Mouse (Mus musculus) midbrain, embryonic 15.5 days (tissue): ENCODE results near the gene Rnf217. TPM values are rescaled to one million over a fixed set of nuclear protein-coding genes. Genes with fewer than 3 reads are reported as not detected.

Experiments used
- ATAC-seq: fragments of 200-750 bp; cut with Nextera tagmentation; replicated peaks from 2 replicates; pipeline ENCODE4 v1.8.0; 2017; ENCODE audit warnings: moderate TSS enrichment
- H3K27ac ChIP-seq: fragments of 300-500 bp; sonication (generic); 2 replicates; pipeline ENCODE4 v1.5.1; 2015; ENCODE audit warnings: mild to moderate bottlenecking, inconsistent platforms
- H3K27me3 ChIP-seq: fragments of 300-500 bp; sonication (generic); replicated peaks from 2 replicates; pipeline ENCODE4 v1.6.1; 2015; ENCODE audit warnings: inconsistent platforms
- H3K36me3 ChIP-seq: fragments of 300-500 bp; sonication (generic); replicated peaks from 2 replicates; pipeline ENCODE4 v1.6.1; 2015; ENCODE audit warnings: inconsistent platforms
- H3K4me1 ChIP-seq: fragments of 300-500 bp; sonication (generic); 2 replicates; pipeline ENCODE4 v1.6.1; 2015; ENCODE audit warnings: inconsistent platforms
- H3K4me2 ChIP-seq: fragments of 300-500 bp; sonication (generic); 2 replicates; pipeline ENCODE4 v1.6.1; 2015; ENCODE audit warnings: inconsistent platforms, mild to moderate bottlenecking, moderate library complexity
- H3K4me3 ChIP-seq: fragments of 300-500 bp; sonication (generic); 2 replicates; pipeline ENCODE4 v1.5.1; 2015; ENCODE audit warnings: mild to moderate bottlenecking, inconsistent platforms
- H3K9ac ChIP-seq: fragments of 300-500 bp; sonication (generic); 2 replicates; pipeline ENCODE4 v1.6.1; 2015; ENCODE audit warnings: mild to moderate bottlenecking, inconsistent platforms
- H3K9me3 ChIP-seq: fragments of 300-500 bp; sonication (generic); 2 replicates; pipeline ENCODE4 v1.6.1; 2016; ENCODE audit warnings: inconsistent platforms
- WGBS: fragments of 180-500 bp; shearing (Covaris S2); methylation state at CpG from one replicate; pipeline ENCODE4 v1.1.7; 2015; ENCODE audit warnings: mixed read lengths; 5-methylcytosine and 5-hydroxymethylcytosine counted together
- polyA plus RNA-seq: library from polyadenylated mRNA; unstranded; fragments of >200 nt; fragmentation: Nextera tagmentation; extraction: Ambion mirVana; gene quantifications from 2 replicates; pipeline ENCODE4 v1.2.1, GENCODE M21; 2015

Rnf217 gene
- polyA plus RNA-seq, 1 experiment from 2014 or later = 1.7 TPM

DNA sequence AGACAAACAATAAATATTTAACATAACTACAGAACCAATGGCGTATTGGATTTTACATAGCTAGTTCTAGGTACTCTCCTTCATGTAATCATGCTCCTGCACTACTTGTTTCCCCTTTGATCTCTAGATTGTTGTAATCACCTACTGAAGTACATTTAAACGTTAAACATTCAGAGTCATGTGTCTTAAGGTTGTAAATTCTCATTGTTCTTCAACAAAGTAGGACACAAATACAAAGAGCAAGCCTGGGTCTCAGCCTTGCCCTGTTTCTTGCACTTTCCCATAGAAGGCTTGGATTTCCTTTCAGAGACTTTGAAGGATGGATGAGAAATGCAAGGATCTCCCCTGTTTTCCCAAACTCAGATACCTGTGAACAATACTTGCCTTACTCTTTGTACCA lies 61.8 kb downstream of the Rnf217 start:
- WGBS = 78% methylated on average over 2 of the region's 2 CpGs

DNA sequence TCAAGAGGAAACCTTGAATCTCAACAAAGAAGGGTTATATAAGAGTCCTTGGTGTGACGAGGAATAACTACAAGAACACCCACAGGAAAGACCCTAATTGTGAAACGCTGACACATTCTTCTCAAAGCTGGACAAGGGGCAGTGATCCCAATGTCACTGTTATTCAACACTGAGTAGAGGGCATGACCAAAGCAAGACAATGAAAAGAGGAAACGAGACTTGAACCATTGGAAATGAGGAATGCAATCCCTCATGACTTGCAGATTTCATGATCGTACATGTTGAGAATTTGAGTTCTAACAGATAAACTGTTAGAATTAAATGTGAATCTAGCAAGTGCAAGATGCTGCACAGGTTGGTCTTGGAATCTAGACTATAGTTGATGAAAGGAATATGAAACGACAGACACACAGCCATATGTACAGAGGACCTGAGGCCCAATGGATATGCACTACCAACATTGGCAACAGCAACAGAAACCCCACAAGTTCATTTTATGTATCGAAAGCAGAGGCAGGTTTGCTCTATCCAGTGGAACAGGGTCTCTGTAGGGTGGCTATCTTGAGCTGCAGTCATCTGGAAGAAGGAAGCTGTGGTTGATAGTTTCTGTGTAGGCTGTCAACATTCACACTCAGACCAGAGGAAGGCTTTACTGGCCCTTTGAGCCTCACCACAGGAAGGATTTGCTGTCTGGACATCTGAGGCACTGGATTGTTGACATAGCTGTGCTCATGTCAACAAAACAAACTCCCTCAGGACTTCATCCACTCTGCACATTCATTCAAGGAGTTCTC lies 64.6 kb downstream of the Rnf217 start:
- no peak for ATAC-seq
- H3K4me2 ChIP-seq = no peak overlapping the region
- H3K4me1 ChIP-seq = no peaks in the 10 kb centered on the region
- H3K9me3 ChIP-seq = no peaks in the 10 kb centered on the region
- H3K27ac ChIP-seq = no peak overlapping the region
- H3K4me3 ChIP-seq = no peak overlapping the region
- 88% methylated on average over 6 of the region's 6 CpGs for WGBS
- H3K27me3 ChIP-seq = no peaks in the 10 kb centered on the region
- no peak overlapping the region for H3K9ac ChIP-seq
- H3K36me3 ChIP-seq = no peaks in the 10 kb centered on the region

More for the DNA sequence above, 61.8 kb downstream of the Rnf217 start:
- Histone ChIP-seq H3K36me3 (no peaks in the 10 kb centered on the region), H3K4me3 (no peak overlapping the region), H3K4me1 (0 out of 2 replicates have a peak, but pooled peaks cover 3% of the 10 kb centered on the region), H3K4me2 (no peak overlapping the region), H3K9ac (no peak overlapping the region), H3K27me3 (no peaks in the 10 kb centered on the region), H3K27ac (no peak overlapping the region), H3K9me3 (no peaks in the 10 kb centered on the region)
- ATAC-seq = no peak

- Histone ChIP-seq H3K4me2 (no peak overlapping the region), H3K36me3 (no peaks in the 10 kb centered on the region), H3K9ac (no peak overlapping the region), H3K4me3 (no peak overlapping the region), H3K4me1 (no peaks in the 10 kb centered on the region), H3K9me3 (no peaks in the 10 kb centered on the region), H3K27ac (no peak overlapping the region), H3K27me3 (no peaks in the 10 kb centered on the region)
- no peak for ATAC-seq
- WGBS = 91% methylated on average over 4 of the region's 4 CpGs
Measured at GRCm38 (mm10) chr10:31540518-31540917, 68.5 kb downstream of the Rnf217 start.

DNA sequence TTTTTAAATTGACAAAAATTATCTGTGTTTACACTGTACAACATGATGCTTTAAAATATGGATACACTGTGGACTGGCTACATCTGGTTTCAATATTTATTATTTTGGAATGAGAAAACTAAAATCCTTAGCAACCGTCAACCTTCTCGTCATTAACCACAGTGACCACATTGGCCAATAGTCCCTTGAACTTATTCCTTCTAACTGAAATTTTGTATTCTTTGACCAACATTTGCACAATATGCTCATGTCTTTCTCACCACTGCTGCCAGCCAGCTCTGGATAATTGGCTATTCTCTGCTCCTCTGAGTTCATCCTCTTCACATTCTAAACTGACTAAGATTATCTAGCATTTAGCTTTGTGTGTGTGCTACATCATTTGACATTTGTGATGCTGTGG lies 69.6 kb downstream of the Rnf217 start:
- no peaks in the 10 kb centered on the region for H3K36me3 ChIP-seq
- no peaks in the 10 kb centered on the region for H3K27me3 ChIP-seq
- no peak overlapping the region for H3K9ac ChIP-seq
- H3K4me2 ChIP-seq = no peak overlapping the region
- H3K4me3 ChIP-seq = no peak overlapping the region
- WGBS = 90% methylated on average over 2 of the region's 2 CpGs
- H3K27ac ChIP-seq = no peak overlapping the region
- ATAC-seq = no peak
- H3K4me1 ChIP-seq = no peaks in the 10 kb centered on the region
- no peaks in the 10 kb centered on the region for H3K9me3 ChIP-seq

GRCm38 (mm10) chr10:31538721-31539120 lies 70.3 kb downstream of the Rnf217 start:
- no peak overlapping the region for H3K9ac ChIP-seq
- H3K27ac ChIP-seq = no peak overlapping the region
- H3K9me3 ChIP-seq = no peaks in the 10 kb centered on the region
- 86% methylated on average over 3 of the region's 3 CpGs for WGBS
- no peaks in the 10 kb centered on the region for H3K36me3 ChIP-seq
- no peaks in the 10 kb centered on the region for H3K27me3 ChIP-seq
- H3K4me3 ChIP-seq = no peak overlapping the region
- no peak for ATAC-seq
- no peaks in the 10 kb centered on the region for H3K4me1 ChIP-seq
- H3K4me2 ChIP-seq = no peak overlapping the region

DNA sequence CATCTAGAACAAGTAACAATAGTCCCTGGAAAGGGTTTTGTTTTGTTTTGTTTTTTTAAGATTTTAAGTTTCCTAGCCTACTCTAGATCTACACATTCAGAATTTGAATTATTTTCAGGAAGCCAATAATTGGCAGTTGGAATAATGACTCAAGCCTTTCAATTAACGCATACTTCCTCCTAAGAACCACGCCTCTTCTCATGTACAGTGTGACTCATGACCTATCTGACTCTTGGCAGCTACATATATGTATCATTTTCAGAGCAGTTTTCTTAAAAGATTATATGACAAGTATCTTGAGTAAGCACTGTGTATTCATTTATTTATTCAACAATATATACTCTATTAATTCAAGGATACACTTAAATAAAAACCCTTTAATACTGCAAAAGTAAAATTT lies 70.7 kb downstream of the Rnf217 start:
- H3K9ac ChIP-seq = no peak overlapping the region
- no peak overlapping the region for H3K27ac ChIP-seq
- H3K9me3 ChIP-seq = no peaks in the 10 kb centered on the region
- H3K27me3 ChIP-seq = no peaks in the 10 kb centered on the region
- H3K36me3 ChIP-seq = no peaks in the 10 kb centered on the region
- H3K4me1 ChIP-seq = no peaks in the 10 kb centered on the region
- H3K4me2 ChIP-seq = no peak overlapping the region
- no peak for ATAC-seq
- no peak overlapping the region for H3K4me3 ChIP-seq
- 97% methylated on average over 2 of the region's 2 CpGs for WGBS

DNA sequence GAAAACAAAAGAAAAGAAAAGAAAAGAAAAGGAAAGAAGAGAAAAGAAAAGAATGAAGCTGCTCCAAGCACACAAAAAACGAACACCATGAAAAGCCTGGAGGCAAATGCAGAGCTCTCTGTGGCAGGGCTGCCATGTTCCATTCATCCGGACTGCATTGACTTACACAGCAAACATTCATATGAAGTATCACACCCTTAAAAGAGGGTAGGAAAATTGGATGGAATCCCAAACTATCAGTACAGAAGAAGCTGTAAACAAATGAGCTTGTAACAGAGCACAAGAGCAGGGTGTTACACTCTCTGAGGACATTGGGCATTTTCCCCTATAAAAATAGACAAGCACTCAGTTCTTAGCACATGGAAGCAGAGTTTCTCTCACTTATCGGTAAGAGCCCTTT lies 71.8 kb downstream of the Rnf217 start:
- Histone ChIP-seq H3K27me3 (no peaks in the 10 kb centered on the region), H3K9me3 (no peaks in the 10 kb centered on the region), H3K4me3 (no peak overlapping the region), H3K4me1 (no peaks in the 10 kb centered on the region), H3K4me2 (no peak overlapping the region), H3K36me3 (no peaks in the 10 kb centered on the region), H3K9ac (no peak overlapping the region), H3K27ac (no peak overlapping the region)
- ATAC-seq = no peak
- WGBS = 64% methylated on average over 3 of the region's 3 CpGs

DNA sequence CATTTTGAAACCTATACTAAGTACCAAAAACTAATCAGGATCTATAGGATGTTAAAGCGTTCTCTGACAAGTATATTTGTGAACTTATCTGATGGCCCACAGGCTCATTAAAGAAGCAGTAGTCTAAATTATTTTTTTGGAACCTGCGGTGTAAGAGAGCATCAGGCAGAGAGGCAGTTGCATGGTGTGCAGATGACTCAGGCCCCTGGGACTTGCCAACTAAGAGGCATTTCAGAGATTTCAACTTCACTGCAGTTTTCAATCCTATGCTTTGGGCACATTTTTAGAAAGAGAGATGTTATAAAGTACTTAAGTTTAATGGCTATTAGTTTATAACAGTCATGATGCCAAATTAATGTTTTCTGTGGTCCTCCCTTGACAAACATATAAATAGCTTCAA lies 73.9 kb downstream of the Rnf217 start:
- Histone ChIP-seq H3K4me2 (no peak overlapping the region), H3K27ac (no peak overlapping the region), H3K36me3 (no peaks in the 10 kb centered on the region), H3K4me3 (no peak overlapping the region), H3K27me3 (no peaks in the 10 kb centered on the region), H3K9ac (no peak overlapping the region), H3K9me3 (no peaks in the 10 kb centered on the region), H3K4me1 (no peaks in the 10 kb centered on the region)
- 90% methylated on average over 2 of the region's 2 CpGs for WGBS
- no peak for ATAC-seq

DNA sequence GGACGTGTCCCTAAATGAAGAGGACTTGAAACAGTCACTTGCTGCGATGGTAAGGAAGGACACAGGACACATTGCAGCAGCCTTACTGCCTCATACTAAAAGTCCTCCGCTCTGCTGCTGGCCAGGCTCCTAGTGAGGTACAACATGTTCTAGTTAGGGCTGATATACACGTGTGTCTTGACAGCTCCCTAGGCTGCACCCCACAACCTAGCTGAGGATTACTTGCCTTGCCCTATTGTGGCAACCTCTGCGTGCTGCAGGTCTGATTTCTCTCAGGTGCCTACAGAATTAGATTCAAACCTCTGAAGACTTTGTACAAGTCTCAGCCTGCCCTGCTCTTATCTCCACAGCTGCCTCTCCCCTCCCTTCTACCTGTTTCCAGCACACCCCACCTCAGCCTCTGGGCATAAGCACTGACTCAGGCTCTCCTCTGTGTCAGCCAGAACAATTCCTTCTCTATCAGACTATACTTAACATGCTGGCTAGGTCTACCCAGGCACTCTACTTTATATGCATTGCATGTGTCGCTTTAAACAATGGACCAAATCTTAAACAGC lies 75.6 kb downstream of the Rnf217 start:
- Histone ChIP-seq H3K9me3 (no peaks in the 10 kb centered on the region), H3K27ac (no peak overlapping the region), H3K9ac (no peak overlapping the region), H3K4me1 (peaks cover 7% of the 10 kb centered on the region), H3K4me3 (no peak overlapping the region), H3K4me2 (no peak overlapping the region), H3K36me3 (no peaks in the 10 kb centered on the region), H3K27me3 (no peaks in the 10 kb centered on the region)
- 85% methylated on average over 6 of the region's 6 CpGs for WGBS
- ATAC-seq = no peak

DNA sequence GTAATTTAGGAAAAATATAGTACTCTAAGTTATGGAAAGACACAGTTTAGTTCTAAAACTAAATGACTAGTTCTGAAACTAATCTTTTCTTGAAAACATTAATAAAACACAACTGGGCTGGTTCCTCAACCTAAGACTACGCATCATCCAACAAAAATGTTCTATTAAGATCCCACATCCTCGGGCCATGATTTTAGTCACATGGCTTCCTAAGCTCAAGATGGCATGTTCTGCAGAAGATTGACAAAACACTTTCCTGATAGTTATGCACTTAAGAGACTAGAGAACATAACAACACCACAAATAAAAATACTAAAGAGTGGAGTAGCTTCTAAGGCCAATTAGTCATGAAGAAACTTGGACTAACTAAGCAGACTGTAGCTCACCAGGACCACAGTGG lies 76.2 kb downstream of the Rnf217 start:
- no peak overlapping the region for H3K27ac ChIP-seq
- H3K9ac ChIP-seq = no peak overlapping the region
- no peaks in the 10 kb centered on the region for H3K27me3 ChIP-seq
- WGBS = 96% methylated on average over 2 of the region's 2 CpGs
- no peaks in the 10 kb centered on the region for H3K9me3 ChIP-seq
- no peak overlapping the region for H3K4me3 ChIP-seq
- no peak overlapping the region for H3K4me2 ChIP-seq
- peaks cover 9% of the 10 kb centered on the region for H3K4me1 ChIP-seq
- no peaks in the 10 kb centered on the region for H3K36me3 ChIP-seq
- no peak for ATAC-seq

DNA sequence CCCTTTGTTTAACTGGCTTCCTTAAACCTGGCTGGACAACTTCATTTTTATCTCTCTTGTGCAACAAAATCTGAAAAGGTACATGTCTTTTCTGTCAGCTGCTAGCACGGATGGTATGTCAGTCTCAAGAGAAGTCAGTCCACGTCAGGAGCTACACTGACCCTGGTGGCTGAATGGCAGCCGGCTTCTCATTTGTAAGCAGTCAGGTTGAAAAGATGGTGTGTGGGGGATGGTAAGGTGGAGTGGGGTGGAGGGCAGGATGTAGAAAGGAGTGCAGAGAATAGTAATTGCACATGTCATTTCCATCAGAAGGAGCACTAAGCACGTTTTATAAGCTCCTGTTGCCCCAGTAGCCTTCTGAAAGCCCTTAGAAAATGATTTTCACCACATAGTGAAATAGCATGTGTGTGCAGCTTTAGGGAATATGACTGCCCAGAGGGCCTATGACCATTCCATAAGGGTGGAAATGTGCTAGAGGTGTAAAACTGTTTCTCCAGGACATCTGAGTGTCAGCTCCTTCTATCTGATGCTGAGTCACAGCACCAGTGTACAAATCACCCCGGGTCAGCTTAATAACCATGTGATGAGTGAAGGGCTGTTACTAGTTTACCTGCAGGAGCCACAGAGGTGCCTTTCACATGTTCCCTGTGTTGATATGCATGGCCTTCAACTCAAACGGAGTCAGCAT lies 80.5 kb downstream of the Rnf217 start:
- peak; percentile 86 for ATAC-seq
- WGBS = 27% methylated on average over 6 of the region's 6 CpGs

DNA sequence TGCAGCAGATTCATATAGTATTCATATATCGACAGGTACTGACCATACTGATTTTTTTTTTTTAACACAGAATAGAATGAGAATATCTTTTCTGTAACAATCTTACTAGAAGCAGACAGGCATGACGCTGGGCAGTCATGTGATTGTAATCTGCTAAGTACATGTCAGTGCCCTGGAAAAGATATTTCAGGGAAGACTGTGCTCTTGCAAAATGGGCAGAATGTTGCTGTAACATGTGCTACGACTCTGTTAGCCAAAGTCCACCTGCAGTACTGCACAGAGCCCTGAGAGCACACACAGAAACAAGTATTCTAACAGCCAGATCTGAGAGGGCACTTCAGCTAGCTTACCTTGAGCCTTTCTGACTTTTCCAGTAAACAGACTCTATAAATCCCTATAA lies 83.3 kb downstream of the Rnf217 start:
- Histone ChIP-seq H3K27ac (no peak overlapping the region), H3K4me1 (peaks cover 9% of the 10 kb centered on the region), H3K9me3 (no peaks in the 10 kb centered on the region), H3K4me2 (no peak overlapping the region), H3K36me3 (no peaks in the 10 kb centered on the region), H3K27me3 (no peaks in the 10 kb centered on the region), H3K9ac (no peak overlapping the region), H3K4me3 (no peak overlapping the region)
- no peak for ATAC-seq
- 85% methylated on average over 3 of the region's 3 CpGs for WGBS

More for the DNA sequence above, 80.5 kb downstream of the Rnf217 start:
- H3K4me1 ChIP-seq = peaks cover 9% of the 10 kb centered on the region
- H3K4me2 ChIP-seq = no peak overlapping the region
- H3K9me3 ChIP-seq = no peaks in the 10 kb centered on the region
- H3K4me3 ChIP-seq = no peak overlapping the region
- no peaks in the 10 kb centered on the region for H3K36me3 ChIP-seq
- no peak overlapping the region for H3K27ac ChIP-seq
- H3K9ac ChIP-seq = no peak overlapping the region
- no peaks in the 10 kb centered on the region for H3K27me3 ChIP-seq
